Mouse (Mus musculus): ENCODE measurements around the gene Rnf215. TPM values are rescaled to one million over a fixed set of nuclear protein-coding genes. Genes with fewer than 3 reads are reported as not detected.

Gene Rnf215
- total and polyA plus RNA-seq, 2 experiments from 2014 or later, result 45.4 to 90.1 TPM

- Histone ChIP-seq H3K9me3 (ENCODE audit: low read length) (no peaks in the 10 kb centered on the region), H3K4me2 (ENCODE audit: low read depth) (no peak overlapping the region), H3K9ac (no peak overlapping the region), H3K4me3 (ENCODE audit: low read depth, low read length) (no peak overlapping the region), H3K4me1 (ENCODE audit: insufficient read depth) (peaks cover 9% of the 10 kb centered on the region; the same call in 1 of the 2 replicates), H3K36me3 (ENCODE audit: insufficient read depth) (no peaks in the 10 kb centered on the region), H3K27me3 (ENCODE audit: insufficient read depth, low read length) (no peaks in the 10 kb centered on the region), H3K27ac (ENCODE audit: low read depth, low read length) (no peak overlapping the region)
- TF ChIP-seq CTCF (IDR thresholded peaks at IDR 0.05; ENCODE audit: low read depth), result no peak
- 85% methylated on average over 5 of the region's 5 CpGs for WGBS
- ATAC-seq, result no peak
- no peak for DNase-seq
Observed at GRCm38 (mm10) chr11:4155641-4156040, 20.6 kb downstream of the Rnf215 start.

DNA sequence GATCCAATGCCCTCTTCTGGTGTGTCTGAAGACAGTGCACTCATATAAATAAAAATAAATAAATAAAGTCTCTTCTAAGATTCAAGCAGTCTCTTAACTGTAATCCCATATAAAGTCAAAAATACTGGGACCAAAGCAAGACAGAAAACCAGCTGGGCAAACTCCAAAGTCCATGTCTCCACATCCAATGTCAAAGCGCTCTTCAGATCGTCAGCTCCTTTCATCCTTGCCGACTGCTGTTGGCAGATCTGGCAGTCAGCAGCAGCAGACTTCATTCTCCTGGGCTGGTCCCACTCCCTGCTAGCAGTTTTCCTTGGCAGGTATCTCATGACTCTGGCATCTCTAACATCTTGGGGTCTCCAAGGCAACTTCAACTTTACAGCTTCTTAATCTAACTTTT lies 23.7 kb downstream of the Rnf215 start:
- 86% methylated on average over 3 of the region's 3 CpGs for WGBS
- Histone ChIP-seq H3K36me3 (ENCODE audit: insufficient read depth) (peaks cover 23% of the 10 kb centered on the region), H3K9ac (no peak overlapping the region), H3K4me2 (ENCODE audit: low read depth) (no peak overlapping the region), H3K4me1 (ENCODE audit: insufficient read depth) (peaks cover 20% of the 10 kb centered on the region; the same call in 1 of the 2 replicates), H3K27me3 (ENCODE audit: insufficient read depth, low read length) (no peaks in the 10 kb centered on the region), H3K27ac (ENCODE audit: low read depth, low read length) (no peak overlapping the region), H3K4me3 (ENCODE audit: low read depth, low read length) (no peak overlapping the region), H3K9me3 (ENCODE audit: low read length) (no peaks in the 10 kb centered on the region)
- TF ChIP-seq CTCF (IDR thresholded peaks at IDR 0.05; ENCODE audit: low read depth), result no peak
- no peak for ATAC-seq
- no peak for DNase-seq

GRCm38 (mm10) chr11:4159808-4160708 lies 25.1 kb downstream of the Rnf215 start, which contains the start of the genes Ccdc157 and Sf3a1:
TSS of gene Ccdc157 (minus strand) at chr11:4160293.
TSS of gene Sf3a1 (plus strand) at chr11:4160350.
- no peak for TF ChIP-seq CTCF (IDR thresholded peaks at IDR 0.05; ENCODE audit: low read depth)
- peak within 1 kb of the TSS; percentile 84 for H3K4me2 ChIP-seq (ENCODE audit: low read depth)
- ATAC-seq (peak; percentile 99), DNase-seq (peak; percentile 96)
- WGBS, result 1% methylated on average over 54 of the region's 54 CpGs
- no peaks in the 10 kb centered on the region for H3K9me3 ChIP-seq (ENCODE audit: low read length)
- H3K4me1 ChIP-seq (ENCODE audit: insufficient read depth), result peaks cover 23% of the 10 kb centered on the region
- H3K27me3 ChIP-seq (ENCODE audit: insufficient read depth, low read length), result no peaks in the 10 kb centered on the region
- H3K4me3 ChIP-seq (ENCODE audit: low read depth, low read length), result peak within 1 kb of the TSS; percentile 84
- peak within 1 kb of the TSS; percentile 97 for H3K27ac ChIP-seq (ENCODE audit: low read depth, low read length)
- H3K36me3 ChIP-seq (ENCODE audit: insufficient read depth), result peaks cover 35% of the 10 kb centered on the region
- peak within 1 kb of the TSS; percentile 91 for H3K9ac ChIP-seq

- Histone ChIP-seq H3K27ac (ENCODE audit: low read depth, low read length) (peak overlapping the region; percentile 97), H3K9ac (peak overlapping the region; percentile 91), H3K4me2 (ENCODE audit: low read depth) (peak overlapping the region; percentile 84), H3K27me3 (ENCODE audit: insufficient read depth, low read length) (no peaks in the 10 kb centered on the region), H3K4me3 (ENCODE audit: low read depth, low read length) (peak overlapping the region; percentile 84), H3K4me1 (ENCODE audit: insufficient read depth) (peaks cover 23% of the 10 kb centered on the region), H3K36me3 (ENCODE audit: insufficient read depth) (peaks cover 44% of the 10 kb centered on the region), H3K9me3 (ENCODE audit: low read length) (no peaks in the 10 kb centered on the region)
- 8% methylated on average over 15 of the region's 15 CpGs for WGBS
- no peak for DNase-seq
- no peak for TF ChIP-seq CTCF (IDR thresholded peaks at IDR 0.05; ENCODE audit: low read depth)
- no peak for ATAC-seq
Observed at GRCm38 (mm10) chr11:4160758-4161480, 25.9 kb downstream of the Rnf215 start.

DNA sequence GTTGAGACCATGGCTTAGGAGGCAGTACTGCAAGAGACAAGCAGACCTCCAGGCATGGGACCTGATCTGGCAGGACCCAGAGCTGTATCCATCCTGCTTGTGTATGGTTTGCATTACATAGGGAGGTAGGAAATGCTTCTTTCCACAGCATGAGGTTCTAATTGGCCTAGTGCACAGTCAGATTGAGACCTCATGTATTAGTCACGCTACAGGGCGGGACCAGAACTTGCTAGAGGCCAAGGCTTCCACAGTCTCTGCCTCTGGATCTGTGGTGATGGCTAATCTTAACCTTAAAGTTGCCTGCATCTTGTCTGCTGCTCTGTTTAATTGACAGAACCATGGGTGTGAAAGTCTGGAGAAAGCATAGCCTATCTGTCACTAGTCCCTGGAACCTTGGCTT lies 29.7 kb downstream of the Rnf215 start:
- H3K9ac ChIP-seq, result 0 out of 2 replicates have a peak overlapping the region, but pooled peaks have one; percentile 3
- H3K4me1 ChIP-seq (ENCODE audit: insufficient read depth), result peaks cover 17% of the 10 kb centered on the region
- no peak overlapping the region for H3K4me3 ChIP-seq (ENCODE audit: low read depth, low read length)
- ATAC-seq (no peak), DNase-seq (no peak)
- H3K36me3 ChIP-seq (ENCODE audit: insufficient read depth), result peaks cover 78% of the 10 kb centered on the region
- TF ChIP-seq CTCF (IDR thresholded peaks at IDR 0.05; ENCODE audit: low read depth), result no peak
- H3K9me3 ChIP-seq (ENCODE audit: low read length), result no peaks in the 10 kb centered on the region
- no peak overlapping the region for H3K4me2 ChIP-seq (ENCODE audit: low read depth)
- no peaks in the 10 kb centered on the region for H3K27me3 ChIP-seq (ENCODE audit: insufficient read depth, low read length)
- H3K27ac ChIP-seq (ENCODE audit: low read depth, low read length), result no peak overlapping the region
- 98% methylated on average over 2 of the region's 2 CpGs for WGBS

- TF ChIP-seq CTCF (IDR thresholded peaks at IDR 0.05; ENCODE audit: low read depth), result no peak
- Histone ChIP-seq H3K4me1 (ENCODE audit: insufficient read depth) (peaks cover 8% of the 10 kb centered on the region; the same call in 1 of the 2 replicates), H3K36me3 (ENCODE audit: insufficient read depth) (peaks cover 92% of the 10 kb centered on the region), H3K9ac (no peak overlapping the region), H3K4me2 (ENCODE audit: low read depth) (no peak overlapping the region), H3K4me3 (ENCODE audit: low read depth, low read length) (no peak overlapping the region), H3K9me3 (ENCODE audit: low read length) (no peaks in the 10 kb centered on the region), H3K27ac (ENCODE audit: low read depth, low read length) (no peak overlapping the region), H3K27me3 (ENCODE audit: insufficient read depth, low read length) (no peaks in the 10 kb centered on the region)
- ATAC-seq, result no peak
- DNase-seq, result no peak
- WGBS, result 89% methylated on average over 7 of the region's 7 CpGs
Observed at GRCm38 (mm10) chr11:4166467-4167090, 31.6 kb downstream of the Rnf215 start.
